9 mouse cellular contexts compared by ENCODE assay signal in genomic region chr11:117522879-117523519, GRCm38 (mm10). TPM values are rescaled to one million over a fixed set of nuclear protein-coding genes. Genes with fewer than 3 reads are reported as not detected.
A peak's percentile ranks its signal among the peaks of the same experiment; 100 is the strongest.
DNase-seq lines count a peak whose midpoint lies in the region; ATAC-seq lines count a peak whose summit lies in the region.
"Had no signal": no experiment of that assay in that cellular context is flagged by ENCODE, and none has a peak within 500 bp of the region (broad histone marks: within the 10 kb centered on the region; RNA-seq: fewer than 3 reads in every experiment).

No protein-coding gene starts in this region.

- peak overlapping the region; percentile 35; the same call in 1 of the 2 replicates for H3K9ac ChIP-seq in forebrain, embryonic 13.5 days
- H3K9ac ChIP-seq in heart, embryonic 15.5 days, result peak overlapping the region; percentile 11; the same call in 1 of the 2 replicates

- 42% methylated on average over 14 of the region's 16 CpGs for WGBS in forebrain, embryonic 13.5 days
- WGBS in heart, embryonic 15.5 days, result 44% methylated on average over 16 of the region's 16 CpGs

- DNase-seq in layer of hippocampus, adult 11-12 months (ENCODE audit: low spot score), result peak; percentile 77
- no peak for DNase-seq in layer of hippocampus, adult 9-10 months (ENCODE audit: low spot score)
- DNase-seq in kidney, postnatal 10 days, result peak; percentile 86
- peak; percentile 72 to 78 for DNase-seq in lung, adult 18-20 months
- peak; percentile 88 for DNase-seq in right cerebral cortex, adult 18-20 months
- DNase-seq in c-Kit-positive CD71-positive TER-119-positive erythroid progenitor cells, embryonic 14.5 days (ENCODE audit: low spot score), result no peak

- 0 out of 2 replicates have a peak, but pooled peaks cover 4% of the 10 kb centered on the region for H3K9me3 ChIP-seq in forebrain, embryonic 13.5 days (replicated peaks)
- no peaks in the 10 kb centered on the region for H3K9me3 ChIP-seq in heart, embryonic 15.5 days (replicated peaks)

- no peak overlapping the region for H3K4me3 ChIP-seq in forebrain, embryonic 13.5 days
- H3K4me3 ChIP-seq in heart, embryonic 15.5 days, result no peak overlapping the region

- H3K27me3 ChIP-seq in forebrain, embryonic 13.5 days, result no peaks in the 10 kb centered on the region; the same call in 1 of the 2 replicates
- peaks cover 3% of the 10 kb centered on the region; the same call in 1 of the 2 replicates for H3K27me3 ChIP-seq in heart, embryonic 15.5 days

- H3K27ac ChIP-seq in forebrain, embryonic 13.5 days, result peak overlapping the region; percentile 89
- peak overlapping the region; percentile 80 for H3K27ac ChIP-seq in heart, embryonic 15.5 days

- H3K4me1 ChIP-seq in forebrain, embryonic 13.5 days, result peaks cover 46% of the 10 kb centered on the region
- peaks cover 22% of the 10 kb centered on the region for H3K4me1 ChIP-seq in heart, embryonic 15.5 days (replicated peaks)

- peak overlapping the region; percentile 31 for H3K4me2 ChIP-seq in forebrain, embryonic 13.5 days
- peak overlapping the region; percentile 43 for H3K4me2 ChIP-seq in heart, embryonic 15.5 days

- ATAC-seq in forebrain, embryonic 13.5 days, result peak; percentile 87
- ATAC-seq in heart, embryonic 15.5 days (replicated peaks; ENCODE audit: insufficient number of reproducible peaks, insufficient read depth, low FRiP score, low read depth), result peak; percentile 82

- no peaks in the 10 kb centered on the region for H3K36me3 ChIP-seq in forebrain, embryonic 13.5 days (ENCODE audit: poor library complexity, severe bottlenecking)
- no peaks in the 10 kb centered on the region for H3K36me3 ChIP-seq in heart, embryonic 15.5 days

RNA-seq across cellular contexts. Expression of gene Gm11733, which starts 38.8 kb away (rescaled TPM):
- polyA plus RNA-seq in forebrain, embryonic 13.5 days (2015; fragmentation: Nextera tagmentation; extraction: Ambion mirVana), result 0.08 TPM in 1 of 2 replicates, not detected in the other
- polyA plus RNA-seq in heart, embryonic 15.5 days (2015; fragmentation: Nextera tagmentation; extraction: Ambion mirVana), result not detected in 2 replicates
- polyA plus RNA-seq: liver, adult 2 months had no signal

Comparison
In these comparisons a context has a peak if more than half of its experiments do, and no peak if none do; other contexts are left out.
1. DNase-seq: peak in layer of hippocampus, adult 11-12 months (single experiment), kidney, postnatal 10 days (single experiment), lung, adult 18-20 months (2 of 2) and right cerebral cortex, adult 18-20 months (single experiment); none in layer of hippocampus, adult 9-10 months (single experiment) and c-Kit-positive CD71-positive TER-119-positive erythroid progenitor cells, embryonic 14.5 days (single experiment).